Mouse (Mus musculus): ENCODE measurements around the gene AB124611. TPM values are rescaled to one million over a fixed set of nuclear protein-coding genes. Genes with fewer than 3 reads are reported as not detected.
"Not testable (repeated sequence)": the region's sequence is repeated elsewhere in the genome, so short reads cannot be mapped to it uniquely, and the experiment has no call there.

The AB124611 gene
- polyA plus RNA-seq (2016; fragmentation: Nextera tagmentation; extraction: Ambion mirVana) = 4.9 and 5.8 TPM in 2 replicates

DNA sequence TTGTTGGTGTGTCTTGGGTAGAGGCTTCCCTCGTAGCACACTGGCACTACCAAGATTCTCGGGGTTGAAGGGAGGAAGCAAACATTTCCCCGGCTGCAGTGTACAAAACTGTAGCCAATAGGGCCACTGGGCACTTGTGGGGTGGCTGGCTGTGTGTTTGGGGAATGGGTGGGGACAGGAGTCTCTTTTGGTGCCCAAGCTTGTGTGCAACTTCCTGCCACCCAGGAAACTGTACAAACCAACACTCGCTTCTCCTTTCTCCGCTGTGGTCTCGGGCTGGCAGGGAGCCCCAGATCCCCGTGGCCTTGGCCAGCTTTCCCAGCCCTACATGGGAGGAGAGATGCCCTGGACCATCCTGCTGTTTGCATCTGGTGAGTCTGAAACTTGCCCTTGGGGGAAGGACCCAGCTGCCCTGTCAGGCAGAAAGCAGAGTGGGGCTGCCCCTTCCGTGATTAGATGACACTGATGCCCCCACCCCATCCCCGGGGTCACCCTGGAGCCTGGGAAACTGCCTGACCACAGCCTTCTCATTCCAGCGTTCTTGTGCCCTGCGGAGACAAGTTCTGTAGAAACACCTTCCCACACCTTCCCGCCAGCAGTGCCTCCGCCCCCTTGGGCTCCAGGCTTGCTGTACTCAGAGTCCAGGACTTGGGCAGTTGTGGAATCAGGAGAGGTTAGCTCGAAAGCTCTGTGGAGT, at the start of gene AB124611:
Gene AB124611 (plus strand): TSS at position 240 of the 697 bp plus-strand sequence.
- no peak within 1 kb of the TSS for H3K4me3 ChIP-seq
- peak within 1 kb of the TSS; percentile 53 for H3K27ac ChIP-seq
- peaks cover 20% of the 10 kb centered on the region for H3K4me1 ChIP-seq (replicated peaks)
- DNase-seq (ENCODE audit: low spot score) = no peak
- no peaks in the 10 kb centered on the region for H3K9me3 ChIP-seq
- no peaks in the 10 kb centered on the region for H3K27me3 ChIP-seq (ENCODE audit: insufficient read depth, poor library complexity, severe bottlenecking)
- 68% methylated on average over 14 of the region's 14 CpGs for WGBS
- H3K36me3 ChIP-seq = peaks cover 9% of the 10 kb centered on the region; the same call in 1 of the 2 replicates

DNA sequence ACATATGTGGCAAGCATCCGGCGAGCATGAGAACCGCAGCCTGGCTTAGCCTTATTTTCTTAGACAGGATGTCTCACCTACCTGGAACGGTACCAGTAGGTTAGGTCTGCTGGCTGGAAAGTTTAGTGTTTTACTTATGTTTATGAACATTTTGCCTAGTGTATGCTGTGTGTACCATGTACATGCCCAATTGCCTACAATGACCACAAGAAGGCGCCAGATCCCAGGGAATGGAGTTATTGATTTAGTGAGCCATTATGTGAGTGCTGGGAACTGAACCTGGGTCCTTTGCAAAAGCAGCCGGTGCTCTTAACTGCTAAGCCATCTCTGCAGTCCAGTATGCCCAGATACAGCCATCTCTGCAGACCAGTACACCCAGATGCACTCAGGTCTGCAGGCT, 48.3 kb upstream of the AB124611 start:
- Histone ChIP-seq H3K27me3 (ENCODE audit: insufficient read depth, poor library complexity, severe bottlenecking) (no peaks in the 10 kb centered on the region), H3K9me3 (peaks cover 9% of the 10 kb centered on the region; the same call in 1 of the 2 replicates), H3K4me3 (no peak overlapping the region), H3K36me3 (peaks cover 97% of the 10 kb centered on the region), H3K27ac (no peak overlapping the region), H3K4me1 (replicated peaks) (no peaks in the 10 kb centered on the region)
- WGBS = 96% methylated on average over 6 of the region's 6 CpGs
- no peak for DNase-seq (ENCODE audit: low spot score)

DNA sequence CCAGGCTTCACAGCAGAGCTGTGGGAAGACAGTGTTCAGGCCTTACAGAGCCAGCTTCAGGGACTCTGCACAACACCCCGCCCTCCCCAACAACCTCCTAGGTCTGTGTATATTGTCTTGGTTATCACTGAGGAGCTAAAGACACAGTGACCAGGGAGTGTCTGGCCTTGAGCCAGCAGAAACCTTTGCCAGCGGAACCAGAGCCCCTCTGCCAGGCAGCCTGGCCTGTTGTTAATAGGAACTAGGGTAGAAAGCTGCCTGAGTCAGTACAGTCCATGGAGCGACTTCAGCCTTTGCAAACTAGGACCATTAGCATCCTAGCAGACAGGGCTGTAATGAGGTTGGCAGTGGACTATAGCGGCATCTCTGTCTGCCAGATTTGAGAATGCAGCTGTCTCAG, 41.9 kb upstream of the AB124611 start:
- no peak for DNase-seq (ENCODE audit: low spot score)
- H3K27me3 ChIP-seq (ENCODE audit: insufficient read depth, poor library complexity, severe bottlenecking) = no peaks in the 10 kb centered on the region
- H3K4me3 ChIP-seq = no peak overlapping the region
- no peaks in the 10 kb centered on the region for H3K9me3 ChIP-seq
- peaks cover 91% of the 10 kb centered on the region for H3K36me3 ChIP-seq
- H3K4me1 ChIP-seq (replicated peaks) = no peaks in the 10 kb centered on the region
- WGBS = 95% methylated on average over 4 of the region's 4 CpGs
- no peak overlapping the region for H3K27ac ChIP-seq

DNA sequence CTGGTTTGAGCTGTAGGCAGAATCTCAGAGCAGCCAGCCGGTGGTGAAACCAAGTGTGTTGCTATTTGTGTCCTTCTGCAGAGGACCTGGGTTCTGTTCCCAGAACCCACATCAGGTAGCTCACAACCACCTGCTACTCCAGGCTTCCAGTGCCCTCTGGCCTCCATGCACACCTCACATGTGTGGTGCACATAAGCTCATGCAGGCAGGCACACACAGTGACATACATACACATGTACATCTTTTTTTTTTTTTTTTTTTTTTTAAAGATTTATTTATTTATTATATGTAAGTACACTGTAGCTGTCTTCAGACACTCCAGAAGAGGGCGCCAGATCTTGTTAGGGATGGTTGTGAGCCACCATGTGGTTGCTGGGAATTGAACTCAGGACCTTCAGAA, 37.7 kb upstream of the AB124611 start:
- 88% methylated on average over 1 of the region's 2 CpGs for WGBS
- DNase-seq (ENCODE audit: low spot score); H3K4me1 ChIP-seq (replicated peaks); H3K4me3 ChIP-seq; H3K9me3 ChIP-seq; H3K27ac ChIP-seq; H3K27me3 ChIP-seq (ENCODE audit: insufficient read depth, poor library complexity, severe bottlenecking): not testable (repeated sequence)
- peaks cover 86% of the 10 kb centered on the region for H3K36me3 ChIP-seq

DNA sequence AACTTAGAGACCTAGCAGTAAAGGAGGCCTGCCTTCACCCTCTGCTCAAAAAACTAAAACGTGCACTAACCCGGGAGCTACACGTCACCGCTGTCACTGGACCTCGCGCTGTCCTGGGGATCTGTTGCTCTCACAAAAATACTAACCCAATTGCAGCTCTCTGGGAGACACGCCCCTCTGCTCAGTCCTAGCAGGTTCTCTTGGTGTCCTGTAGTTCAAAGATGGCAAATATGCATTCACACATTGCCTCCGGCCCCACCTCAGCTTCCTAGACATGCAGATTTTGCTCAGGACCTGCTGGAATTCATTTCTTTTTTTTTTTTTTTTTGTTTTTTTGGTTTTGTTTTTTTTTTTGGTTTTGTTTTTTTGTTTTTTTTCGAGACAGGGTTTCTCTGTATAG, 35.3 kb upstream of the AB124611 start:
- H3K4me1 ChIP-seq (replicated peaks) = peaks cover 6% of the 10 kb centered on the region; the same call in 1 of the 2 replicates
- 93% methylated on average over 9 of the region's 9 CpGs for WGBS
- no peaks in the 10 kb centered on the region for H3K9me3 ChIP-seq
- H3K4me3 ChIP-seq = no peak overlapping the region
- no peaks in the 10 kb centered on the region for H3K27me3 ChIP-seq (ENCODE audit: insufficient read depth, poor library complexity, severe bottlenecking)
- peaks cover 86% of the 10 kb centered on the region for H3K36me3 ChIP-seq
- DNase-seq (ENCODE audit: low spot score) = no peak
- H3K27ac ChIP-seq = no peak overlapping the region

DNA sequence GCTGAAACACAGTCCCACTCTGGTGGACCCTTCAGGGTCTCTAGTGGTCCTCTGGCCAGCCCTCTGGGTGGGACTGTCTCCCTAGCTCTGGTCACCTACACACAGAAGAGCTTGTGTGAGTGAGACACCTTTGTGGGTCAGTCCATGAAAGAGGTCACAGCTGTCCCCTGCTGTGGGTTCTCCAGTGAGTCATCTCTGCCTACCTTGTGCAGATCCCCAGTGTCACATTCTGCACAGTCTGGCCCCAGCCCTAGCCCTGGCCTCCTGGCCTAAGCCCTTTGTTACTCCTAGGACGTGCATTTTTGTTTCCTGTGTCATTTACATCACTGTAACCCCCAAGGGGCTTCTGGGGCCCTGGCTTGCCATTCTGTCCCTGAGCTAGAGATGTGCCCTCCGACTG, 32.1 kb upstream of the AB124611 start:
- no peaks in the 10 kb centered on the region for H3K9me3 ChIP-seq
- no peaks in the 10 kb centered on the region for H3K27me3 ChIP-seq (ENCODE audit: insufficient read depth, poor library complexity, severe bottlenecking)
- no peak for DNase-seq (ENCODE audit: low spot score)
- WGBS = 48% methylated on average over 2 of the region's 2 CpGs
- H3K4me1 ChIP-seq (replicated peaks) = peaks cover 6% of the 10 kb centered on the region; the same call in 1 of the 2 replicates
- peaks cover 84% of the 10 kb centered on the region for H3K36me3 ChIP-seq
- H3K4me3 ChIP-seq = no peak overlapping the region
- H3K27ac ChIP-seq = peak overlapping the region; percentile 47

DNA sequence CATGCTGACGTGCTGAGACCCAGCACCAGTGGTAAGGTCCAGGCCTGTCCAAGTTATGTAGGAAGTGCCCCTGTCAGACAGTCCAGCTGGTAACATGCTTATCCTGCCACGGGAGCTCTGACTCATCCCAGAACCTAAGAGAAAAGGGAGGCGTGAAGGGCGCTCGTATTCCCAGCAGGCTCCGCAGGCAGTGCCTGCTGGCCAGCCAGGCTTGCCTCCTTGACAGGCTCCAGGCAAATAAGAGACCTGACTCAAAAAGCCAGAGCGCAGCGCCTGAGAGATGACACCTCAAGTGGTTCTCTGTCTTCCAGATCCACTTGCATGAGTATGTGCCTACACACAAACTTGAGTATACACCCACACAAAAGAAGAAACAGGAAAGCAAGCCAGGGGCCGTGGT, 31.2 kb upstream of the AB124611 start:
- H3K36me3 ChIP-seq = peaks cover 84% of the 10 kb centered on the region
- no peaks in the 10 kb centered on the region for H3K27me3 ChIP-seq (ENCODE audit: insufficient read depth, poor library complexity, severe bottlenecking)
- 89% methylated on average over 9 of the region's 9 CpGs for WGBS
- H3K4me1 ChIP-seq (replicated peaks) = peaks cover 6% of the 10 kb centered on the region; the same call in 1 of the 2 replicates
- no peaks in the 10 kb centered on the region for H3K9me3 ChIP-seq
- DNase-seq (ENCODE audit: low spot score) = no peak
- H3K4me3 ChIP-seq = no peak overlapping the region
- H3K27ac ChIP-seq = no peak overlapping the region

DNA sequence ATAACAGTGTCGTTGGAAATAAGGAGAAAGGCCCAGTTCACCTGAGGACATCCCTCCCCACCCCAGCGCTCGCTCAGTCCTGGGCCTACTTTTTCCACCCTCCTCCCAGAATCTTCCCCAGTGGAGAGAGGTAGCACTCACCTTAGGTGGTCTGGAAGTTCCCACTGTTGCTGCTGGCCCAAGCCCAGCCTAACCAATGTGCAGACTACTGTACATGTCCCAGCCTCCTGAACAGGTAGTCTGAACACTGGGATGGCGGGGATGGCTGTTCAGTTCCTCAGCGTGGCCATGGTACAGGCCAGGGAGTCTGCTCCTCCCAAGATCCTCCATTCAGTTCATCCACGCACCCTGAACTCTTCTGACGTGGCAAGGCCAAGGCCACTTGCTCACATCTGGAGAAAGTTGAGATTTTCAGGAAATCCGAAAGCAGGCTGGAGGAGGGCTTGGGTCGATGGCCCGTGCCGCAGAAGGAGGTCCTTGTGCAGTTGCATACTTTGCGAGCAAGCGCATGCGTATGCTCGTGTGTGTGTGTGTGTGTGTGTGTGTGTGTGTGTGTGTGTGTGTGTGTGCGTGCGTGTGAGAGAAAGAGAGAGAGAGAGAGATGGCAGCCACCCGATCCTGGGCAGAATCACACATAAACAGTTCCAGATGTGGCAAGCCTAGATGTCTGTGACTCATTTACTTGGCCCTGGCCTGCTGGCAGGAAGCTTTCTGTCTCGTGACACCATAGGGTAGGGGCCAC, 29.5 kb upstream of the AB124611 start:
- Histone ChIP-seq H3K27me3 (ENCODE audit: insufficient read depth, poor library complexity, severe bottlenecking) (no peaks in the 10 kb centered on the region), H3K36me3 (peaks cover 76% of the 10 kb centered on the region), H3K4me3 (peak overlapping the region; percentile 23; the same call in 1 of the 2 replicates), H3K9me3 (no peaks in the 10 kb centered on the region), H3K4me1 (replicated peaks) (peaks cover 6% of the 10 kb centered on the region; the same call in 1 of the 2 replicates), H3K27ac (peak overlapping the region; percentile 70)
- 71% methylated on average over 19 of the region's 19 CpGs for WGBS
- peak; percentile 77 for DNase-seq (ENCODE audit: low spot score)

DNA sequence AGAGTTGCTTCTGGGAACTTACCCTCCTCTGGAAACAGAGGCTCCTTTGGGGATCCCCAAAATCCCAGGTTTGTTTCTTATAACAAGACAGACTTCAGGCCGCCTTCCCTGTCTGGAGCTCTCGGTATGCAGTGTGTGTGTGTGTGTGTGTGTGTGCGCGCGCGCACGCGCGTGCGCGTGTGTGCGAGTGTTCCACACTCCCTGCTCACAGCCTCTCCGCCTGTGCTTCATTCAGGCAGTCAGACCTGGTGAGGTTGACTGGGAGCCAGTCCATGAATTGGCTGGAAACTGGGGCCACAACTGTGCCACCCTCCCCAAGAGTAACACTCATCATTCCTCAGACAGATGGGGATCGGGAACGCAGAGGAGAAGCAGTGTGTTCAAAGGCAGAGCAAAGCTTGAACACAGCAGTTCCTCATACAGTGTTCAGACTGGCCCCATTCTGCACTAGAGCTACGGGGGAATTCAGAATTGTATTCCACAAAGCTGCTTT, 28.9 kb upstream of the AB124611 start:
- peak overlapping the region; percentile 70 for H3K27ac ChIP-seq
- no peak for DNase-seq (ENCODE audit: low spot score)
- peaks cover 6% of the 10 kb centered on the region; the same call in 1 of the 2 replicates for H3K4me1 ChIP-seq (replicated peaks)
- 0 out of 2 replicates have a peak overlapping the region, but pooled peaks have one; percentile 0 for H3K4me3 ChIP-seq
- H3K27me3 ChIP-seq (ENCODE audit: insufficient read depth, poor library complexity, severe bottlenecking) = no peaks in the 10 kb centered on the region
- WGBS = 83% methylated on average over 16 of the region's 16 CpGs
- peaks cover 69% of the 10 kb centered on the region for H3K36me3 ChIP-seq
- H3K9me3 ChIP-seq = no peaks in the 10 kb centered on the region

DNA sequence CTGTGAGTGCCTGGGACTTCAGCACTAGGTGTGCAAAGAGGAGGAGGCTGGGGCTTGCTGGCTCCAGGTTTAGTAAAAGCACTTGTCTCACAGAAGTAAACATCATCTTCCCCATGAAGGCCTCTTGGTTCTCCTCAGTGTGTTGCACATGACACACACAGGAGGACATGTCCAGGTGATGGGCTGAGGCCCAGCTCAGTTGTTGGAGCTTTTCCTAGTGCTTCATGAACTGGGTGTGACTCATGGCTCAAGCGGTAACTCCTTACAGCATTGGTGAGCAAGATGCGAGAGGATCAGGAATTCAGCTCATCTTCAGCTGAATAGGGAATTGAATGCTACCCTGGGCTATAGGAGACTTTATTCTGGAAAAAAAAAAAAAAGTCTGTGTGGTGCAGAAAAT, 28.3 kb upstream of the AB124611 start:
- H3K9me3 ChIP-seq = no peaks in the 10 kb centered on the region
- DNase-seq (ENCODE audit: low spot score) = no peak
- H3K27me3 ChIP-seq (ENCODE audit: insufficient read depth, poor library complexity, severe bottlenecking) = no peaks in the 10 kb centered on the region
- WGBS = 90% methylated on average over 2 of the region's 2 CpGs
- H3K27ac ChIP-seq = 0 out of 2 replicates have a peak overlapping the region, but pooled peaks have one; percentile 70
- no peak overlapping the region for H3K4me3 ChIP-seq
- H3K36me3 ChIP-seq = peaks cover 68% of the 10 kb centered on the region
- peaks cover 6% of the 10 kb centered on the region; the same call in 1 of the 2 replicates for H3K4me1 ChIP-seq (replicated peaks)

DNA sequence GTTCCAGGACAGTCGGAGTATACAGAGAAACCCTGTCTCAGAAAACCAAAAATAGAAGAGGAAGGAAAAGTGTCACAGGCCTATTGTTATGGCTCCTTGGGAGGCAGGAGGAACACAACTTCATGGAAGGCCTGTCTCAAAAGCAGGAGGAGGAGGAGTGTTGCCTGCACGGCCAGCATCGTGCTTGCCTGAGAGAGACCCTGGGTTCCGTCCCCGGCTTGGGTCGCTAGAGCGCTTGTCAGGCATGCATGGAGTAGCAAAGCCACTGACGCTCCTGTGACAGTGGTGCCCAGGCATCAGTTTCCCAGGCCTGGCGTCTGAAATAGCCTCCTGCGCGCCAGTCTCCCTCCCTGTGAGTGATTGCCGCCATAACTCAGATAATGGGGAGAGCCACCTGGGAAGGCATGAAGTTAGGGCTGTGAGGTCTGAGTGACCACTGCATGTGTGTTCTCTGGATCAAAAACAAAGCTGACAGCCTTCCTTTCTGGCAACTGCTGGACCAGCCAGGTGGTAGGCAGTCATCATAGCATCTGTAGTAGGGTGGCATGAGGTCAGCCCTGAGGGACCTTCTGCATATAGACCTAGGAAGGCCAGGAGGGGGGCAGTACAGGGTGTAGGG, 27.6 kb upstream of the AB124611 start:
- Histone ChIP-seq H3K9me3 (no peaks in the 10 kb centered on the region), H3K4me3 (no peak overlapping the region), H3K27me3 (ENCODE audit: insufficient read depth, poor library complexity, severe bottlenecking) (no peaks in the 10 kb centered on the region), H3K4me1 (replicated peaks) (peaks cover 6% of the 10 kb centered on the region; the same call in 1 of the 2 replicates), H3K27ac (peak overlapping the region; percentile 18; the same call in 1 of the 2 replicates), H3K36me3 (peaks cover 72% of the 10 kb centered on the region)
- DNase-seq (ENCODE audit: low spot score) = no peak
- WGBS = 91% methylated on average over 12 of the region's 12 CpGs

DNA sequence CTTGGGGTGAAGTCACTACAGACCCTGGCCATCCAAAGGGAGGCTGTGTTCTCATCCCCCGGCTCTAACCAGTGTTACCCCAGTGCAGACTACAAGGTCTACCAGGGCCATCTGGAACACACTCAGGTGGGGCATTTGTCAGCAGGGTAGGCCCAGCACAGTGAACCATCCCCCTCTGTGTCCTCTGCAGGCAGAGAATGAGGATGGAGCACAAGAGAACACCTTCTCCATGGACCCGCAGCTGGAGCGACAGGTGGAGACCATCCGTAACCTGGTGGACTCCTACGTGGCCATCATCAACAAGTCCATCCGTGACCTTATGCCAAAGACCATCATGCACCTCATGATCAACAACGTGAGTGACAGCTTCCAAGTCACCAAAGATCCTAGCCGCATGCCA, 22.6 kb upstream of the AB124611 start:
- peaks cover 79% of the 10 kb centered on the region for H3K36me3 ChIP-seq
- DNase-seq (ENCODE audit: low spot score) = no peak
- H3K27me3 ChIP-seq (ENCODE audit: insufficient read depth, poor library complexity, severe bottlenecking) = no peaks in the 10 kb centered on the region
- no peaks in the 10 kb centered on the region for H3K9me3 ChIP-seq
- no peaks in the 10 kb centered on the region for H3K4me1 ChIP-seq (replicated peaks)
- WGBS = 95% methylated on average over 8 of the region's 8 CpGs
- H3K27ac ChIP-seq = no peak overlapping the region
- no peak overlapping the region for H3K4me3 ChIP-seq

Measured in hindbrain, embryonic 10.5 days (tissue).